Mouse (Mus musculus) lung, embryonic 14.5 days (tissue): ENCODE data around the gene Slc28a3. TPM values are rescaled to one million over a fixed set of nuclear protein-coding genes. Genes with fewer than 3 reads are reported as not detected.
A peak's percentile ranks its signal among the peaks of the same experiment; 100 is the strongest.

Experiments
- ATAC-seq: fragments of 200-750 bp; cut with Nextera tagmentation; 2 replicates; pipeline ENCODE4 v1.8.0; 2017; ENCODE audit warnings: mild to moderate bottlenecking, moderate TSS enrichment, moderate library complexity; ENCODE audit not compliant: insufficient read depth
- DNase-seq: peaks from one replicate; pipeline ENCODE4 v3.0.0-alpha.2; 2015
- H3K27ac ChIP-seq: fragments of 300-500 bp; sonication (generic); 2 replicates; pipeline ENCODE4 v1.5.1; 2014; ENCODE audit warnings: low read depth, mild to moderate bottlenecking, moderate library complexity
- H3K27me3 ChIP-seq: fragments of 300-500 bp; sonication (generic); 2 replicates; pipeline ENCODE4 v1.6.1; 2014; ENCODE audit warnings: low read length, control low read depth; ENCODE audit not compliant: insufficient read depth
- H3K36me3 ChIP-seq: fragments of 300-500 bp; sonication (generic); 2 replicates; pipeline ENCODE4 v1.6.1; 2014; ENCODE audit warnings: control low read depth; ENCODE audit not compliant: insufficient read depth
- H3K4me1 ChIP-seq: fragments of 300-500 bp; sonication (generic); 2 replicates; pipeline ENCODE4 v1.6.1; 2014; ENCODE audit warnings: antibody characterized with exemption, control low read depth; ENCODE audit not compliant: insufficient read depth
- H3K4me2 ChIP-seq: fragments of 300-500 bp; sonication (generic); 2 replicates; pipeline ENCODE4 v1.6.1; 2014; ENCODE audit warnings: mild to moderate bottlenecking
- H3K4me3 ChIP-seq: fragments of 300-500 bp; sonication (generic); 2 replicates; pipeline ENCODE4 v1.5.1; 2014; ENCODE audit warnings: low read depth, low read length
- H3K9ac ChIP-seq: fragments of 300-500 bp; sonication (generic); 2 replicates; pipeline ENCODE4 v1.6.1; 2014
- H3K9me3 ChIP-seq: fragments of 300-500 bp; sonication (generic); 2 replicates; pipeline ENCODE4 v1.6.1; 2016; ENCODE audit warnings: low read depth, low read length, control low read depth
- CTCF ChIP-seq: IDR thresholded peaks from 2 replicates; pipeline ENCODE4 v1.5.1; 2016; ENCODE audit warnings: antibody characterized with exemption, low read depth
- WGBS: fragments of 180-500 bp; shearing (Covaris S2); extraction: QIAGEN DNeasy Blood & Tissue Kit; methylation state at CpG from one replicate; pipeline ENCODE4 v1.1.7; 2014; 5-methylcytosine and 5-hydroxymethylcytosine counted together
- polyA plus RNA-seq: library from polyadenylated mRNA; unstranded; fragments of >200 nt; fragmentation: Nextera tagmentation; extraction: Ambion mirVana; gene quantifications from 2 replicates; pipeline ENCODE4 v1.2.1, GENCODE M21; 2014

Slc28a3 gene
- 0.08 TPM in 1 of 2 replicates, not detected in the other for polyA plus RNA-seq

DNA sequence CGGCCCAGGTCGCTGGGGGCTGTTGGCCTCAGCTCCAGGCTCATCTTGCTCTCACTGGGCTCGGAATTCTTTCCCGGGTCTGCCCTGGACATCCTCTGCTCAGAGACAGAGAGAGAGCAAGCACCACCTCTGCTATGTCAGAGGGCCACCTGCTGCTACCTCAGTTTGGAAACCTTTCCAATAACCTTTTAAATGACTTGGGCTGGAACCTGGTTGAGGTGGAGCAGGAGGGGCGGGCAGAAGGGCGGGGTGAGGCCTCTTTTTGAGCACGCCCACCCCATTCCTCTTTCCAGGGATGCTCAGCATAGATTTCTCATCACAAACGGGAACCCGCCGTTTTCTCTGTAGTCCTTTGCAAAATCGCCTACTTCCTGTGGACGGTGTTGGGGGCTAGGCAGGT is at the start of gene Slc28a3:
Gene Slc28a3 (minus strand): TSS at position 162 of the 400 bp plus-strand sequence.
- Histone ChIP-seq H3K9me3 (no peaks in the 10 kb centered on the region), H3K9ac (no peak within 1 kb of the TSS), H3K4me3 (no peak within 1 kb of the TSS), H3K36me3 (no peaks in the 10 kb centered on the region), H3K4me2 (no peak within 1 kb of the TSS), H3K4me1 (no peaks in the 10 kb centered on the region), H3K27me3 (no peaks in the 10 kb centered on the region), H3K27ac (no peak within 1 kb of the TSS)
- ATAC-seq (no peak), DNase-seq (no peak)
- 17% methylated on average over 12 of the region's 12 CpGs for WGBS
- no peak for TF ChIP-seq CTCF

DNA sequence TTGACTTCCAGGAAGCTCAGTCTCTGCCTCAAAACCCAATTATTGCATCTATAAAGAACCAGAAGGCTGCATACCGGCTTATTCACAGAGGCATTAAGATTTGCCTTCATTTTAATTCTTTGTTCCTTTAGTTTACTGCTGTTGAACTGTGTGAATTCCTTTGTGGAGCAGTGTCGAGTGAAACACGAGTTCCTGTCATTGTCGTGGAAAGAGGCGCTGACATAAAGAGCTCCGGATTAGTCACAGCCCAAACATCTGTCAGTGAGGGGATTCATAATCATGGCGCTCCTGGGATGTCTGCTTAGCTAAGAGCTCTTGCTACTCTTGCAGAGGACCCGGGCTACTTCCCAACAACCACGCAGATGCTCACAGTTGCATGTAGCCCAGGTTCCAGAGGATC is 47.3 kb upstream of the Slc28a3 start:
- 37% methylated on average over 9 of the region's 9 CpGs for WGBS
- H3K27ac ChIP-seq = no peak overlapping the region
- H3K27me3 ChIP-seq = no peaks in the 10 kb centered on the region
- H3K9me3 ChIP-seq = no peaks in the 10 kb centered on the region
- H3K4me3 ChIP-seq = no peak overlapping the region
- no peaks in the 10 kb centered on the region for H3K4me1 ChIP-seq
- DNase-seq (no peak), ATAC-seq (no peak)
- no peaks in the 10 kb centered on the region for H3K36me3 ChIP-seq
- TF ChIP-seq CTCF = no peak
- H3K9ac ChIP-seq = no peak overlapping the region
- H3K4me2 ChIP-seq = no peak overlapping the region

DNA sequence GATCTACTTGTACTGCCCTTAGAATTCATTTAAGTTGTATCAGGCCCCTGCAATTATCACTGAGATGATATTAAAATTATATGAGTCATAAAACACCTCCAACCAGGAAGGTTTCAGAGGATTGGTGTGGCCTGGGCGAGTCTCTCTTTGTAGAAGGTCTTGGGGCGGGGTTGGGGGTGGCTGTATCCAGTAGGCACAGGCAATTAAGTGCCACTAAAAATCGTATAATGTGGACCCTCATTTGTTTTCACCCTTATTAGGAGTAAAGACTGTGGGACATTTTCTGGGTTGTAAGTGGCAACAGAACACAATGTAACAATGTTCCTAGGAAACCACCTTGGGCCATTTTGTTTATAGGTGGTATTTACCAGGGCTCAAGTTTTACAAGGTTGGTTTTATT is 46.2 kb upstream of the Slc28a3 start:
- no peaks in the 10 kb centered on the region for H3K4me1 ChIP-seq
- H3K27me3 ChIP-seq = no peaks in the 10 kb centered on the region
- no peak overlapping the region for H3K9ac ChIP-seq
- no peak overlapping the region for H3K4me2 ChIP-seq
- H3K27ac ChIP-seq = no peak overlapping the region
- no peak overlapping the region for H3K4me3 ChIP-seq
- ATAC-seq (no peak), DNase-seq (no peak)
- 75% methylated on average over 3 of the region's 3 CpGs for WGBS
- H3K9me3 ChIP-seq = no peaks in the 10 kb centered on the region
- no peaks in the 10 kb centered on the region for H3K36me3 ChIP-seq
- no peak for TF ChIP-seq CTCF

DNA sequence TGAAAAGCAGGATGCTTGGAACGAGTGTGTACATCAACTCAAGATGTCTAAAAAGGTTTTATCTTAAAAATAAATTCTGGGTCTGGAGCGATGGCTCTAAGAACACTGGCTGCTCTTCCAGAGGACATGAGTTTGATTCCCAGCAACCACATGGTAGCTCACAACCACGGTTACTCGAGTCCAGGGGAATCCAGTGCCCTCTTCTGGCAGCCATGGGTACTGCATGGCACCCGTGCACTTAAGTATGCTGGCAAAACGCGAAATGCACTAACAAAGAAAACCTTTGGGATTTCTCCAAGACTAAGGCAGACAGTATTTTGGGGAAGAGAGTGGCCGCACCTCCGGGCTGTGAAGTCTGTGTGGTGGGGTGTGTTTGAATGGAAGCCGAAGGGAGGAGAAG is 44.9 kb upstream of the Slc28a3 start:
- H3K36me3 ChIP-seq = no peaks in the 10 kb centered on the region
- TF ChIP-seq CTCF = peak; percentile 57
- DNase-seq (peak; percentile 24), ATAC-seq (no peak)
- H3K27ac ChIP-seq = no peak overlapping the region
- H3K4me2 ChIP-seq = no peak overlapping the region
- H3K27me3 ChIP-seq = no peaks in the 10 kb centered on the region
- H3K9ac ChIP-seq = no peak overlapping the region
- H3K9me3 ChIP-seq = no peaks in the 10 kb centered on the region
- WGBS = 73% methylated on average over 10 of the region's 10 CpGs
- H3K4me1 ChIP-seq = no peaks in the 10 kb centered on the region
- H3K4me3 ChIP-seq = no peak overlapping the region

DNA sequence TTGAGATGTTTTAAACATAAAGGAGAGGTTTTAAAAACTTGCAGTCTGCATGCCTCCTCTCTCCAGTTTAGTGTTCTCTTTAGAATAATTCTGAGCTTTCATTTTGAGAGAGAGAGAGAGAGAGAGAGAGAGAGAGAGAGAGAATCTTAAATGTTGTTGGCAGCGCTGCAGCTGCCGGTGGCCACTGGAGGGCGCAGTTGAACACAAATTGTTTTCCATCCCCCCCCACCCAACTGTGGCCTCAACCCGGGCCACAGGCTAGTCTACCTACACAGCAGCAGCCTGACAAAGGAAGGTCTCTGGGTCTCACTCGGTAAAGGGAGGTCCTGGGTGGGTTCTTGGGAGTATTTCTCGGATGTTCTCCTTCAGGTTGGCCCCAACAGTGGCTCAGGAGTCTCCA is 29.7 kb upstream of the Slc28a3 start:
- ATAC-seq = no peak
- H3K9me3 ChIP-seq = no peaks in the 10 kb centered on the region
- H3K36me3 ChIP-seq = no peaks in the 10 kb centered on the region
- TF ChIP-seq CTCF = peak; percentile 66
- no peak overlapping the region for H3K4me3 ChIP-seq
- H3K27ac ChIP-seq = no peak overlapping the region
- no peaks in the 10 kb centered on the region for H3K27me3 ChIP-seq
- no peak overlapping the region for H3K4me2 ChIP-seq
- DNase-seq = peak; percentile 62
- WGBS = 11% methylated on average over 6 of the region's 6 CpGs
- no peak overlapping the region for H3K9ac ChIP-seq
- H3K4me1 ChIP-seq = no peaks in the 10 kb centered on the region

DNA sequence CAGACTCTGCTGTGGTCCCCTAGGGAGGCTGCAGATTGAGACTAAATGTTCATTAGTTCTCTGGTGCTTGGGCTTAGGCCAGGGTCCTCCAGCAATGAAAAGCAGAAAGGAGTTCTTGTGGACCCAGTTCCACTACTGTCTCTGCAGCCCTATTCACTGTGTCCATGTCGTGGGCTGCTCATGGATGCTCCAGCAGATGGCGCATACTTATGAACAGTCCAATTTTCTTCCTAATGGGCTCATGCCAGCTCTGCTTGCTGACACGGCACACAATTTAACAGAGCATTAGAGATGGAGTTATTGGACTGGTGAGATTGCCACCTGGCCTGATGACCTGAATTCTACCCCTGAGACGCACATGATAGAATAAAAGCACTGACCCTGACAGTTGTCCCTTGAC is 28.3 kb upstream of the Slc28a3 start:
- Histone ChIP-seq H3K27ac (no peak overlapping the region), H3K9ac (no peak overlapping the region), H3K4me2 (no peak overlapping the region), H3K27me3 (no peaks in the 10 kb centered on the region; the same call in 1 of the 2 replicates), H3K4me1 (no peaks in the 10 kb centered on the region), H3K36me3 (no peaks in the 10 kb centered on the region), H3K9me3 (no peaks in the 10 kb centered on the region), H3K4me3 (no peak overlapping the region)
- peak; percentile 64 for TF ChIP-seq CTCF
- 35% methylated on average over 4 of the region's 4 CpGs for WGBS
- ATAC-seq = peak; percentile 47; the same call in 1 of the 2 replicates
- peak; percentile 80 for DNase-seq

DNA sequence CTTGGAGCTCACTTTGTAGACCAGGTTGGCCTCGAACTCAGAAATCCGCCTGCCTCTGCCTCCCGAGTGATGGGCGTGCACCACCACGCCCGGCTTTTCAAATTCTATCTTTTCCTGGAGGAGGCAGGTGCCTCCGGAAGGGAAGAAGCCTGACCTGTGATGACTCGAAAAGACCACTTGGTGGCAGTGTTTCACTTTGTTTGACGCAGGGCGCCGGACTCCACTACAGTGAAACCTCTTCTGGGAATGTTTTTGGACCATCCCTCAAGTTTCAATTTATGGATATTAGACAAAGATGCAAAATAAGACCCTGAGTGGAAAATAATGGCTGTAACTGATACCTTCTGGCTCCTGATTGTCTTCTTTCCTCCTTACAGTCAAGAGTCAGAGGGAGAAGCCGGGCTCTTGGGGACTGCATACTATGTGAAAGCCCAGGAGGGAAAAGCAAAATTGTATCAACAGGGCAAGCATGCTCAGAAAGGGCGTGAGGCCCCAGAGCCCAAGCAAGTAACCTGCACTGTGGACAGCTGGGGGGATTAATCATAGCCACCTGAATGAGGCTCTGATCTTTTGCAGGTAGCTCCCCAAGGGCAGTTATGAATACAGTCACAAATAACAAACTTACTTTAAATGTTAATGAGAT is 26.8 kb upstream of the Slc28a3 start:
- peak; percentile 24; the same call in 1 of the 2 replicates for ATAC-seq
- no peak overlapping the region for H3K4me3 ChIP-seq
- no peak overlapping the region for H3K27ac ChIP-seq
- no peaks in the 10 kb centered on the region for H3K4me1 ChIP-seq
- no peaks in the 10 kb centered on the region for H3K36me3 ChIP-seq
- DNase-seq = peak; percentile 92
- peak; percentile 79 for TF ChIP-seq CTCF
- no peak overlapping the region for H3K4me2 ChIP-seq
- no peaks in the 10 kb centered on the region; the same call in 1 of the 2 replicates for H3K27me3 ChIP-seq
- H3K9me3 ChIP-seq = no peaks in the 10 kb centered on the region
- H3K9ac ChIP-seq = no peak overlapping the region
- WGBS = 14% methylated on average over 13 of the region's 13 CpGs
